Mouse (Mus musculus) embryonic facial prominence, embryonic 13.5 days (tissue): Measurements from ENCODE around the gene Pgc. TPM values are rescaled to one million over a fixed set of nuclear protein-coding genes. Genes with fewer than 3 reads are reported as not detected.

Experiments
- ATAC-seq: fragments of 200-750 bp; cut with Nextera tagmentation; 2 replicates; pipeline ENCODE4 v1.8.0; 2017; ENCODE audit warnings: low read depth; ENCODE audit not compliant: insufficient number of reproducible peaks, insufficient read depth, low FRiP score, low TSS enrichment
- H3K27ac ChIP-seq: fragments of 300-500 bp; sonication (generic); 2 replicates; pipeline ENCODE4 v1.5.1; 2015; ENCODE audit warnings: moderate library complexity, mild to moderate bottlenecking, inconsistent platforms
- H3K27me3 ChIP-seq: fragments of 300-500 bp; sonication (generic); 2 replicates; pipeline ENCODE4 v1.6.1; 2015; ENCODE audit warnings: mild to moderate bottlenecking, inconsistent platforms
- H3K36me3 ChIP-seq: fragments of 300-500 bp; sonication (generic); 2 replicates; pipeline ENCODE4 v1.6.1; 2015; ENCODE audit warnings: mild to moderate bottlenecking, inconsistent platforms
- H3K4me1 ChIP-seq: fragments of 300-500 bp; sonication (generic); 2 replicates; pipeline ENCODE4 v1.6.1; 2015; ENCODE audit warnings: inconsistent platforms
- H3K4me2 ChIP-seq: fragments of 300-500 bp; sonication (generic); 2 replicates; pipeline ENCODE4 v1.6.1; 2015; ENCODE audit warnings: moderate library complexity, mild to moderate bottlenecking, inconsistent platforms
- H3K4me3 ChIP-seq: fragments of 300-500 bp; sonication (generic); 2 replicates; pipeline ENCODE4 v1.5.1; 2015; ENCODE audit warnings: mild to moderate bottlenecking, inconsistent platforms
- H3K9ac ChIP-seq: fragments of 300-500 bp; sonication (generic); 2 replicates; pipeline ENCODE4 v1.6.1; 2015; ENCODE audit warnings: mild to moderate bottlenecking, inconsistent platforms
- H3K9me3 ChIP-seq: fragments of 300-500 bp; sonication (generic); 2 replicates; pipeline ENCODE4 v1.6.1; 2016; ENCODE audit warnings: inconsistent platforms
- WGBS: fragments of 180-500 bp; shearing (Covaris S2); methylation state at CpG from one replicate; pipeline ENCODE4 v1.1.7; 2015; ENCODE audit warnings: mixed read lengths; 5-methylcytosine and 5-hydroxymethylcytosine counted together
- polyA plus RNA-seq: library from polyadenylated mRNA; unstranded; fragments of >200 nt; fragmentation: Nextera tagmentation; extraction: Ambion mirVana; gene quantifications from 2 replicates; pipeline ENCODE4 v1.2.1, GENCODE M21; 2015

The Pgc gene
- polyA plus RNA-seq, 1 experiment from 2014 or later: not detected

- no peak overlapping the region for H3K27ac ChIP-seq
- H3K9me3 ChIP-seq: no peaks in the 10 kb centered on the region
- no peak overlapping the region for H3K4me2 ChIP-seq
- no peak overlapping the region for H3K9ac ChIP-seq
- WGBS: 76% methylated on average over 3 of the region's 3 CpGs
- no peaks in the 10 kb centered on the region for H3K4me1 ChIP-seq
- no peak overlapping the region for H3K4me3 ChIP-seq
- no peaks in the 10 kb centered on the region for H3K36me3 ChIP-seq
- H3K27me3 ChIP-seq: no peaks in the 10 kb centered on the region
- no peak for ATAC-seq
Measured at GRCm38 (mm10) chr17:47710036-47710435, 16.6 kb upstream of the Pgc start.

GRCm38 (mm10) chr17:47711883-47712282 lies 14.8 kb upstream of the Pgc start:
- Histone ChIP-seq H3K4me2 (no peak overlapping the region), H3K9ac (no peak overlapping the region), H3K36me3 (no peaks in the 10 kb centered on the region), H3K4me3 (no peak overlapping the region), H3K4me1 (no peaks in the 10 kb centered on the region), H3K27ac (no peak overlapping the region), H3K9me3 (no peaks in the 10 kb centered on the region), H3K27me3 (no peaks in the 10 kb centered on the region)
- 54% methylated on average over 6 of the region's 6 CpGs for WGBS
- no peak for ATAC-seq

DNA sequence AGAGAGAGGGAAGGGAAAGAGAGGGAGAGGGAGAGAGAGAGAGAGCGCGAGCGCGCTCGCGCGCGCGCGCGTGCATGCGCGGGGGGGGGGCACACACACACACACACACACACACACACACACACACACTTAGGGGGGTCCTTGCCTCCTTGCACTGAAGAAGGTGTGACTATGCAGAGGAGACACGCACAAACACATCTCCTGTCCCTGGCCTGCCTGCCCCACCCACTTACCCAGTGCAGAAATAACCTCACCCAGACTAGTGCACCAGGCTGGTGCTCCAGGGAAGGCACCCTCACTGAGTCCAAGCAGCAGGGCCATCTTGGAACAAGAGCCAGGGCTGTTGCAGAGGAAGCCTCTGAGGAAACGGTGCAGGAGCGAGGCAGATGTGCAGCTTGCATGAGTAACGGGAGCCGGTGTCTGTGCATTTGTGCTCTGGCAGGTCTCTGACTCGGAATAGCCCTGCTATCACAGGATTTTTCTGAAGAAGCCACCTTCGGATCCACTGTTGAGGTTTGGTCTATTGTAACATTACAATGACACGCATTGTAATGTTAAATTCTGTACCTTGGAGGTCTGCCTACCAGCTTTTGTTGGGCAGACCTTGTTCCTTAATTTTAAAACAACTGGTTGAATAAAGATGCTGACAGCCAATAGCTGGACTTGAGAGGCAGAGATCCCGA lies 13.6 kb upstream of the Pgc start:
- Histone ChIP-seq H3K9ac (no peak overlapping the region), H3K36me3 (no peaks in the 10 kb centered on the region), H3K4me2 (peak overlapping the region; percentile 3; the same call in 1 of the 2 replicates), H3K9me3 (no peaks in the 10 kb centered on the region), H3K4me3 (no peak overlapping the region), H3K4me1 (no peaks in the 10 kb centered on the region), H3K27me3 (no peaks in the 10 kb centered on the region), H3K27ac (no peak overlapping the region)
- ATAC-seq: no peak
- 44% methylated on average over 11 of the region's 22 CpGs for whole genome bisulfite sequencing

GRCm38 (mm10) chr17:47715037-47715436 lies 11.6 kb upstream of the Pgc start:
- ATAC-seq: no peak
- Histone ChIP-seq H3K9ac (no peak overlapping the region; the same call in 1 of the 2 replicates), H3K27ac (no peak overlapping the region), H3K36me3 (no peaks in the 10 kb centered on the region), H3K4me1 (no peaks in the 10 kb centered on the region), H3K4me2 (no peak overlapping the region), H3K4me3 (no peak overlapping the region), H3K9me3 (no peaks in the 10 kb centered on the region), H3K27me3 (no peaks in the 10 kb centered on the region)
- 43% methylated on average over 3 of the region's 3 CpGs for WGBS

DNA sequence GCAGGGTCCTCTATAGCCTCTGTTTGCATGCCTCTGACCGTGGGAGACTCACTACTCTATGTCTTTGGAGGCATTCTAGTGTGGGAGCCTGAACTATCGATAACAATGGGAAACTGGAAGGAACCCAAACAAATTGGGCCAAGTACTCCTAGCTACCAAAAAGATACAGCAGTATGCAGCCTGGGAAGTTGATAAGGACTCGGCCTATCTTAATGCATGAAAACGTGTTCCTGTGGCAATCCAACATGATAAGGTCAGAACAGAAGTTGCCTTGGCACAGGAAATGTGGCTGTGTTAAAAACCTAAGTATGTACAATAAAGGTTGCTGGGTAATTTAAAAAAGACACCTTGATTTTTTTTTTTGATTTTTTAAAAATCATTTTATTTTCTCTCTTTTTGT lies 5.5 kb upstream of the Pgc start:
- 89% methylated on average over 4 of the region's 4 CpGs for WGBS
- no peak overlapping the region for H3K4me2 ChIP-seq
- H3K4me3 ChIP-seq: no peak overlapping the region
- no peak for ATAC-seq
- no peak overlapping the region for H3K9ac ChIP-seq
- H3K9me3 ChIP-seq: no peaks in the 10 kb centered on the region
- no peak overlapping the region for H3K27ac ChIP-seq
- no peaks in the 10 kb centered on the region for H3K27me3 ChIP-seq
- no peaks in the 10 kb centered on the region for H3K36me3 ChIP-seq
- no peaks in the 10 kb centered on the region for H3K4me1 ChIP-seq

GRCm38 (mm10) chr17:47730633-47731575 lies 4.3 kb downstream of the Pgc start:
- Histone ChIP-seq H3K36me3 (no peaks in the 10 kb centered on the region), H3K27me3 (no peaks in the 10 kb centered on the region; the same call in 1 of the 2 replicates), H3K27ac (no peak overlapping the region), H3K9me3 (no peaks in the 10 kb centered on the region), H3K9ac (no peak overlapping the region), H3K4me3 (no peak overlapping the region), H3K4me1 (no peaks in the 10 kb centered on the region), H3K4me2 (no peak overlapping the region)
- WGBS: 55% methylated on average over 24 of the region's 24 CpGs
- no peak for ATAC-seq

DNA sequence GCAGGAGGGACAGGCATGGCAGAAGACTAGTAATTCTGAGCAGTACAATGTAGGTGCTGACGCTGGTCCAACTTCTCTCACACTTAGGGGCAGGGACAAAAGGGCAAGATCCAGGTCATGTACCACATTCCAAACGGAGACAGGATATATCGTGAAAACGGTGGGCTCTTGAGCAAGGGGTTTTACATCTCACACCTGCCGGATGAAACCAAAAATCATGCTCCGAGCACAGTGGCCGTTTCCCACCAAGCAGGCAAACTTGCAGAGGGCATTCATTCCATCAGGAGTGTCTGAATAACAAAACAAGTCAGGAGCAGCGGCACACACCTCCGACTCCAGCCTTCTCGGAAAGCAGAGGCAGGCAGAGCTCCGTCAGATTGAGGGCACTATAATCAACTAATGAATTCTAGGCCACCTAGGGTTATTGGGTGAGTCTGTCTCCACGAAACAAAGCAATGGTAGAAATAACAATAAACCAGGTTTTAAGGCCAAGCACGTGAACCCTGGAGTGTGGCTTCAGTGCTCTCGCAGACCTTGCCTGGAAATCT lies 9.0 kb downstream of the Pgc start:
- Histone ChIP-seq H3K27me3 (peaks cover 21% of the 10 kb centered on the region), H3K4me2 (no peak overlapping the region), H3K9ac (no peak overlapping the region), H3K4me1 (peaks cover 17% of the 10 kb centered on the region), H3K27ac (no peak overlapping the region), H3K36me3 (no peaks in the 10 kb centered on the region), H3K9me3 (no peaks in the 10 kb centered on the region), H3K4me3 (no peak overlapping the region)
- ATAC-seq: no peak
- 71% methylated on average over 14 of the region's 14 CpGs for WGBS

DNA sequence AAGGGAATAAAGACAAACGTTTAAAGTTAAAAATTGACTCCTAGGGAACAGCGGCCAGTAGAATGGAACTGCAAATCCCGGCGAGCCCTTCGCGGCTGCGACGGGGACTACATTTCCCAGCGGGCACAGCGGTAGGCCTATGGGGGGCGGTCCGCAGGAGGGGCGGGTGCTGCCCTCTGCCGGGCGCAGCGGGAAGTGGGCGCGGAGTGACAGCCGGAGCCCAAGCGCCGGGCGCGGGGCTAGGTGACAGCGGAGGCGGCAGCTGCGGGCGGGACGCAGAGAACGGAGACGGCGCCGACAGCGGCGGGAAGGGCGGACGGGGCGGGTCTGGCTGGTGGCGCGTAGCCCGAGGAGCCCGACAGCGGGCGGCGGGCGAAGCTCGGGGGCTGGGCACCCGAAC lies 10.2 kb downstream of the Pgc start, which contains the start of gene Tfeb:
TSS of gene Tfeb (plus strand) at position 175 of the 400 bp plus-strand sequence.
- Histone ChIP-seq H3K4me3 (peak within 1 kb of the TSS; percentile 73), H3K27ac (peak within 1 kb of the TSS; percentile 69)
- under 1% methylated on average over 47 of the region's 47 CpGs for WGBS

GRCm38 (mm10) chr17:47737271-47738065 lies 10.8 kb downstream of the Pgc start:
- H3K27me3 ChIP-seq: peaks cover 21% of the 10 kb centered on the region
- peak overlapping the region; percentile 77 for H3K9ac ChIP-seq
- peak overlapping the region; percentile 73 for H3K4me3 ChIP-seq
- under 1% methylated on average over 52 of the region's 60 CpGs for WGBS
- peaks cover 17% of the 10 kb centered on the region for H3K4me1 ChIP-seq
- H3K27ac ChIP-seq: peak overlapping the region; percentile 69
- H3K9me3 ChIP-seq: no peaks in the 10 kb centered on the region
- no peaks in the 10 kb centered on the region for H3K36me3 ChIP-seq
- peak; percentile 79 for ATAC-seq
- peak overlapping the region; percentile 98 for H3K4me2 ChIP-seq

More for the DNA sequence above, 10.2 kb downstream of the Pgc start, which contains the start of gene Tfeb:
- no peaks in the 10 kb centered on the region for H3K9me3 ChIP-seq
- H3K4me2 ChIP-seq: peak within 1 kb of the TSS; percentile 98
- peaks cover 17% of the 10 kb centered on the region for H3K4me1 ChIP-seq
- H3K27me3 ChIP-seq: peaks cover 21% of the 10 kb centered on the region
- H3K36me3 ChIP-seq: no peaks in the 10 kb centered on the region
- peak within 1 kb of the TSS; percentile 77 for H3K9ac ChIP-seq
- ATAC-seq: peak; percentile 73

- H3K4me3 ChIP-seq: peak overlapping the region; percentile 73
- peak overlapping the region; percentile 77 for H3K9ac ChIP-seq
- WGBS: under 1% methylated on average over 61 of the region's 61 CpGs
- peak overlapping the region; percentile 98 for H3K4me2 ChIP-seq
- peaks cover 17% of the 10 kb centered on the region for H3K4me1 ChIP-seq
- H3K36me3 ChIP-seq: no peaks in the 10 kb centered on the region
- H3K27ac ChIP-seq: peak overlapping the region; percentile 69
- H3K9me3 ChIP-seq: no peaks in the 10 kb centered on the region
- peaks cover 21% of the 10 kb centered on the region for H3K27me3 ChIP-seq
- peak; percentile 52 for ATAC-seq
Measured at GRCm38 (mm10) chr17:47738066-47738878, 11.6 kb downstream of the Pgc start.
